Mouse (Mus musculus): Measurements from ENCODE around the gene Hyal5. TPM values are rescaled to one million over a fixed set of nuclear protein-coding genes. Genes with fewer than 3 reads are reported as not detected.

Gene Hyal5
- not detected in 2 replicates for polyA plus RNA-seq (2016; fragmentation: Nextera tagmentation; extraction: Ambion mirVana)

GRCm38 (mm10) chr6:24857697-24858096, at the start of gene Hyal5:
TSS of gene Hyal5 (plus strand) at chr6:24857997.
- H3K27me3 ChIP-seq (ENCODE audit: insufficient read depth, poor library complexity, severe bottlenecking), result no peaks in the 10 kb centered on the region
- no peaks in the 10 kb centered on the region for H3K9me3 ChIP-seq
- H3K27ac ChIP-seq, result no peak within 1 kb of the TSS
- DNase-seq (ENCODE audit: low spot score), result no peak
- H3K4me3 ChIP-seq, result no peak within 1 kb of the TSS
- no peaks in the 10 kb centered on the region for H3K4me1 ChIP-seq (replicated peaks)
- H3K36me3 ChIP-seq, result no peaks in the 10 kb centered on the region

- no peaks in the 10 kb centered on the region for H3K27me3 ChIP-seq (ENCODE audit: insufficient read depth, poor library complexity, severe bottlenecking)
- no peaks in the 10 kb centered on the region for H3K9me3 ChIP-seq
- no peak overlapping the region for H3K4me3 ChIP-seq
- H3K4me1 ChIP-seq (replicated peaks), result no peaks in the 10 kb centered on the region
- no peak for DNase-seq (ENCODE audit: low spot score)
- H3K36me3 ChIP-seq, result no peaks in the 10 kb centered on the region
- WGBS, result 52% methylated on average over 2 of the region's 2 CpGs
- no peak overlapping the region for H3K27ac ChIP-seq
Measured at GRCm38 (mm10) chr6:24822070-24822469, 35.7 kb upstream of the Hyal5 start.

- H3K9me3 ChIP-seq, result no peaks in the 10 kb centered on the region
- H3K27me3 ChIP-seq (ENCODE audit: insufficient read depth, poor library complexity, severe bottlenecking), result no peaks in the 10 kb centered on the region
- peak; percentile 2 for DNase-seq (ENCODE audit: low spot score)
- no peaks in the 10 kb centered on the region for H3K36me3 ChIP-seq
- no peak overlapping the region for H3K4me3 ChIP-seq
- no peaks in the 10 kb centered on the region for H3K4me1 ChIP-seq (replicated peaks)
- no peak overlapping the region for H3K27ac ChIP-seq
- 45% methylated on average over 2 of the region's 2 CpGs for WGBS
Measured at GRCm38 (mm10) chr6:24860320-24860719, 2.5 kb downstream of the Hyal5 start.

- Histone ChIP-seq H3K27ac (no peak overlapping the region), H3K36me3 (no peaks in the 10 kb centered on the region), H3K9me3 (no peaks in the 10 kb centered on the region), H3K4me1 (replicated peaks) (no peaks in the 10 kb centered on the region), H3K27me3 (ENCODE audit: insufficient read depth, poor library complexity, severe bottlenecking) (no peaks in the 10 kb centered on the region), H3K4me3 (no peak overlapping the region)
- WGBS, result 92% methylated on average over 4 of the region's 4 CpGs
- no peak for DNase-seq (ENCODE audit: low spot score)
Measured at GRCm38 (mm10) chr6:24863649-24864048, 5.9 kb downstream of the Hyal5 start.

GRCm38 (mm10) chr6:24894146-24894873, 36.5 kb downstream of the Hyal5 start:
- Histone ChIP-seq H3K27ac (no peak overlapping the region), H3K27me3 (ENCODE audit: insufficient read depth, poor library complexity, severe bottlenecking) (no peaks in the 10 kb centered on the region), H3K4me3 (0 out of 2 replicates have a peak overlapping the region, but pooled peaks have one; percentile 20), H3K36me3 (no peaks in the 10 kb centered on the region), H3K9me3 (no peaks in the 10 kb centered on the region), H3K4me1 (replicated peaks) (no peaks in the 10 kb centered on the region)
- peak; percentile 4 for DNase-seq (ENCODE audit: low spot score)
- 76% methylated on average over 11 of the region's 11 CpGs for WGBS

GRCm38 (mm10) chr6:24894874-24895183, 37.0 kb downstream of the Hyal5 start:
- Histone ChIP-seq H3K4me3 (0 out of 2 replicates have a peak overlapping the region, but pooled peaks have one; percentile 20), H3K9me3 (no peaks in the 10 kb centered on the region), H3K36me3 (no peaks in the 10 kb centered on the region), H3K27me3 (ENCODE audit: insufficient read depth, poor library complexity, severe bottlenecking) (no peaks in the 10 kb centered on the region), H3K27ac (no peak overlapping the region), H3K4me1 (replicated peaks) (no peaks in the 10 kb centered on the region)
- 62% methylated on average over 2 of the region's 2 CpGs for WGBS
- DNase-seq (ENCODE audit: low spot score), result no peak

- WGBS, result 85% methylated on average over 3 of the region's 3 CpGs
- DNase-seq (ENCODE audit: low spot score), result no peak
- H3K36me3 ChIP-seq, result no peaks in the 10 kb centered on the region
- no peak overlapping the region for H3K4me3 ChIP-seq
- H3K4me1 ChIP-seq (replicated peaks), result no peaks in the 10 kb centered on the region
- no peaks in the 10 kb centered on the region for H3K27me3 ChIP-seq (ENCODE audit: insufficient read depth, poor library complexity, severe bottlenecking)
- H3K27ac ChIP-seq, result no peak overlapping the region
- H3K9me3 ChIP-seq, result no peaks in the 10 kb centered on the region
Measured at GRCm38 (mm10) chr6:24905101-24905500, 47.3 kb downstream of the Hyal5 start.

- H3K36me3 ChIP-seq, result no peaks in the 10 kb centered on the region
- 87% methylated on average over 2 of the region's 2 CpGs for WGBS
Measured at GRCm38 (mm10) chr6:24907824-24908223, 50.0 kb downstream of the Hyal5 start.

GRCm38 (mm10) chr6:24910016-24910727, 52.4 kb downstream of the Hyal5 start:
- H3K27me3 ChIP-seq (ENCODE audit: insufficient read depth, poor library complexity, severe bottlenecking), result no peaks in the 10 kb centered on the region
- H3K4me3 ChIP-seq, result no peak overlapping the region
- H3K4me1 ChIP-seq (replicated peaks), result no peaks in the 10 kb centered on the region
- no peak for DNase-seq (ENCODE audit: low spot score)
- no peaks in the 10 kb centered on the region for H3K36me3 ChIP-seq
- no peak overlapping the region for H3K27ac ChIP-seq
- 81% methylated on average over 2 of the region's 2 CpGs for WGBS
- H3K9me3 ChIP-seq, result no peaks in the 10 kb centered on the region

More at GRCm38 (mm10) chr6:24907824-24908223, 50.0 kb downstream of the Hyal5 start:
- H3K27ac ChIP-seq, result no peak overlapping the region
- DNase-seq (ENCODE audit: low spot score), result no peak
- H3K27me3 ChIP-seq (ENCODE audit: insufficient read depth, poor library complexity, severe bottlenecking), result no peaks in the 10 kb centered on the region
- H3K4me1 ChIP-seq (replicated peaks), result no peaks in the 10 kb centered on the region
- H3K4me3 ChIP-seq, result no peak overlapping the region
- no peaks in the 10 kb centered on the region for H3K9me3 ChIP-seq

GRCm38 (mm10) chr6:24910728-24911105, 52.9 kb downstream of the Hyal5 start:
- no peak overlapping the region for H3K27ac ChIP-seq
- H3K36me3 ChIP-seq, result no peaks in the 10 kb centered on the region
- DNase-seq (ENCODE audit: low spot score), result no peak
- H3K4me1 ChIP-seq (replicated peaks), result no peaks in the 10 kb centered on the region
- no peaks in the 10 kb centered on the region for H3K9me3 ChIP-seq
- H3K27me3 ChIP-seq (ENCODE audit: insufficient read depth, poor library complexity, severe bottlenecking), result no peaks in the 10 kb centered on the region
- no peak overlapping the region for H3K4me3 ChIP-seq

- H3K4me1 ChIP-seq (replicated peaks), result no peaks in the 10 kb centered on the region
- WGBS, result 95% methylated on average over 2 of the region's 2 CpGs
- DNase-seq (ENCODE audit: low spot score), result no peak
Measured at GRCm38 (mm10) chr6:24913591-24913990, 55.8 kb downstream of the Hyal5 start.

GRCm38 (mm10) chr6:24925076-24925785, 67.4 kb downstream of the Hyal5 start:
- H3K4me3 ChIP-seq, result no peak overlapping the region
- no peaks in the 10 kb centered on the region for H3K27me3 ChIP-seq (ENCODE audit: insufficient read depth, poor library complexity, severe bottlenecking)
- DNase-seq (ENCODE audit: low spot score), result no peak
- H3K4me1 ChIP-seq (replicated peaks), result no peaks in the 10 kb centered on the region
- no peak overlapping the region for H3K27ac ChIP-seq
- 91% methylated on average over 11 of the region's 11 CpGs for WGBS
- no peaks in the 10 kb centered on the region for H3K36me3 ChIP-seq
- H3K9me3 ChIP-seq, result 0 out of 2 replicates have a peak, but pooled peaks cover 16% of the 10 kb centered on the region

More at GRCm38 (mm10) chr6:24913591-24913990, 55.8 kb downstream of the Hyal5 start:
- Histone ChIP-seq H3K36me3 (no peaks in the 10 kb centered on the region), H3K4me3 (no peak overlapping the region), H3K9me3 (no peaks in the 10 kb centered on the region), H3K27ac (no peak overlapping the region), H3K27me3 (ENCODE audit: insufficient read depth, poor library complexity, severe bottlenecking) (no peaks in the 10 kb centered on the region)
